Mouse (Mus musculus): Measurements from ENCODE around the gene Desi1. TPM values are rescaled to one million over a fixed set of nuclear protein-coding genes. Genes with fewer than 3 reads are reported as not detected.

Desi1 gene
- 24.2 and 26.3 TPM in 2 replicates for polyA plus RNA-seq (2014; fragmentation: Nextera tagmentation; extraction: Ambion mirVana)

GRCm38 (mm10) chr15:82033762-82034161 lies at the start of gene Desi1:
Gene Desi1 (minus strand): TSS chr15:82033862.
- no peak within 1 kb of the TSS for H3K9ac ChIP-seq (replicated peaks; ENCODE audit: low read depth, low read length)
- no peaks in the 10 kb centered on the region for H3K27me3 ChIP-seq (ENCODE audit: control insufficient read depth, insufficient read depth, low read length)
- no peaks in the 10 kb centered on the region for H3K4me1 ChIP-seq (ENCODE audit: control insufficient read depth, insufficient read depth, low read length)
- H3K36me3 ChIP-seq (ENCODE audit: control insufficient read depth, insufficient read depth, low read length), result peaks cover 48% of the 10 kb centered on the region
- no peak within 1 kb of the TSS for H3K4me3 ChIP-seq (ENCODE audit: low read depth, low read length)
- H3K27ac ChIP-seq (ENCODE audit: low read length), result no peak within 1 kb of the TSS
- no peaks in the 10 kb centered on the region for H3K9me3 ChIP-seq (ENCODE audit: control insufficient read depth, low read depth, low read length)
- H3K4me2 ChIP-seq (replicated peaks; ENCODE audit: low read depth, low read length), result no peak within 1 kb of the TSS
- 85% methylated on average over 4 of the region's 4 CpGs for WGBS
- ATAC-seq (ENCODE audit: insufficient number of reproducible peaks, insufficient read depth, low FRiP score, low read depth), result no peak

GRCm38 (mm10) chr15:82081161-82081560 lies 47.5 kb upstream of the Desi1 start:
- no peak overlapping the region for H3K4me3 ChIP-seq (ENCODE audit: low read depth, low read length)
- H3K4me2 ChIP-seq (replicated peaks; ENCODE audit: low read depth, low read length), result no peak overlapping the region
- WGBS, result 35% methylated on average over 7 of the region's 7 CpGs
- H3K9ac ChIP-seq (replicated peaks; ENCODE audit: low read depth, low read length), result no peak overlapping the region
- H3K36me3 ChIP-seq (ENCODE audit: control insufficient read depth, insufficient read depth, low read length), result no peaks in the 10 kb centered on the region
- H3K9me3 ChIP-seq (ENCODE audit: control insufficient read depth, low read depth, low read length), result no peaks in the 10 kb centered on the region
- H3K27ac ChIP-seq (ENCODE audit: low read length), result no peak overlapping the region
- no peak for ATAC-seq (ENCODE audit: insufficient number of reproducible peaks, insufficient read depth, low FRiP score, low read depth)
- no peaks in the 10 kb centered on the region for H3K4me1 ChIP-seq (ENCODE audit: control insufficient read depth, insufficient read depth, low read length)
- no peaks in the 10 kb centered on the region for H3K27me3 ChIP-seq (ENCODE audit: control insufficient read depth, insufficient read depth, low read length)

GRCm38 (mm10) chr15:82079883-82080282 lies 46.2 kb upstream of the Desi1 start:
- H3K4me3 ChIP-seq (ENCODE audit: low read depth, low read length), result no peak overlapping the region
- H3K36me3 ChIP-seq (ENCODE audit: control insufficient read depth, insufficient read depth, low read length), result no peaks in the 10 kb centered on the region
- no peak overlapping the region for H3K27ac ChIP-seq (ENCODE audit: low read length)
- H3K9me3 ChIP-seq (ENCODE audit: control insufficient read depth, low read depth, low read length), result no peaks in the 10 kb centered on the region
- no peak for ATAC-seq (ENCODE audit: insufficient number of reproducible peaks, insufficient read depth, low FRiP score, low read depth)
- no peak overlapping the region for H3K4me2 ChIP-seq (replicated peaks; ENCODE audit: low read depth, low read length)
- H3K27me3 ChIP-seq (ENCODE audit: control insufficient read depth, insufficient read depth, low read length), result no peaks in the 10 kb centered on the region
- H3K9ac ChIP-seq (replicated peaks; ENCODE audit: low read depth, low read length), result no peak overlapping the region
- no peaks in the 10 kb centered on the region for H3K4me1 ChIP-seq (ENCODE audit: control insufficient read depth, insufficient read depth, low read length)
- 55% methylated on average over 10 of the region's 10 CpGs for WGBS

- Histone ChIP-seq H3K4me1 (ENCODE audit: control insufficient read depth, insufficient read depth, low read length) (no peaks in the 10 kb centered on the region), H3K4me3 (ENCODE audit: low read depth, low read length) (no peak overlapping the region), H3K9me3 (ENCODE audit: control insufficient read depth, low read depth, low read length) (no peaks in the 10 kb centered on the region), H3K36me3 (ENCODE audit: control insufficient read depth, insufficient read depth, low read length) (no peaks in the 10 kb centered on the region), H3K9ac (replicated peaks; ENCODE audit: low read depth, low read length) (no peak overlapping the region), H3K27me3 (ENCODE audit: control insufficient read depth, insufficient read depth, low read length) (peaks cover 9% of the 10 kb centered on the region), H3K27ac (ENCODE audit: low read length) (no peak overlapping the region), H3K4me2 (replicated peaks; ENCODE audit: low read depth, low read length) (no peak overlapping the region)
- WGBS, result 80% methylated on average over 7 of the region's 7 CpGs
- no peak for ATAC-seq (ENCODE audit: insufficient number of reproducible peaks, insufficient read depth, low FRiP score, low read depth)
These were observed 39.8 kb upstream of the Desi1 start for GRCm38 (mm10) chr15:82073490-82073889.

GRCm38 (mm10) chr15:82071816-82072469 lies 38.3 kb upstream of the Desi1 start:
- no peaks in the 10 kb centered on the region for H3K9me3 ChIP-seq (ENCODE audit: control insufficient read depth, low read depth, low read length)
- no peak for ATAC-seq (ENCODE audit: insufficient number of reproducible peaks, insufficient read depth, low FRiP score, low read depth)
- H3K4me2 ChIP-seq (replicated peaks; ENCODE audit: low read depth, low read length), result no peak overlapping the region
- H3K27me3 ChIP-seq (ENCODE audit: control insufficient read depth, insufficient read depth, low read length), result peaks cover 9% of the 10 kb centered on the region
- no peak overlapping the region for H3K4me3 ChIP-seq (ENCODE audit: low read depth, low read length)
- H3K9ac ChIP-seq (replicated peaks; ENCODE audit: low read depth, low read length), result no peak overlapping the region
- H3K36me3 ChIP-seq (ENCODE audit: control insufficient read depth, insufficient read depth, low read length), result no peaks in the 10 kb centered on the region
- H3K4me1 ChIP-seq (ENCODE audit: control insufficient read depth, insufficient read depth, low read length), result no peaks in the 10 kb centered on the region
- 90% methylated on average over 26 of the region's 26 CpGs for WGBS
- no peak overlapping the region for H3K27ac ChIP-seq (ENCODE audit: low read length)

- peaks cover 9% of the 10 kb centered on the region for H3K27me3 ChIP-seq (ENCODE audit: control insufficient read depth, insufficient read depth, low read length)
- H3K9me3 ChIP-seq (ENCODE audit: control insufficient read depth, low read depth, low read length), result no peaks in the 10 kb centered on the region
- peak within 1 kb of the TSS; percentile 21 for H3K4me2 ChIP-seq (replicated peaks; ENCODE audit: low read depth, low read length)
- H3K4me1 ChIP-seq (ENCODE audit: control insufficient read depth, insufficient read depth, low read length), result no peaks in the 10 kb centered on the region
- H3K36me3 ChIP-seq (ENCODE audit: control insufficient read depth, insufficient read depth, low read length), result no peaks in the 10 kb centered on the region
- H3K9ac ChIP-seq (replicated peaks; ENCODE audit: low read depth, low read length), result no peak within 1 kb of the TSS
- WGBS, result 20% methylated on average over 40 of the region's 40 CpGs
- no peak for ATAC-seq (ENCODE audit: insufficient number of reproducible peaks, insufficient read depth, low FRiP score, low read depth)
- no peak within 1 kb of the TSS for H3K4me3 ChIP-seq (ENCODE audit: low read depth, low read length)
- H3K27ac ChIP-seq (ENCODE audit: low read length), result no peak within 1 kb of the TSS
These were observed 36.2 kb upstream of the Desi1 start, which contains the start of gene Mei1 for GRCm38 (mm10) chr15:82069898-82070297. Gene Mei1 (plus strand): TSS chr15:82069996.

- Histone ChIP-seq H3K4me2 (replicated peaks; ENCODE audit: low read depth, low read length) (no peak overlapping the region), H3K9ac (replicated peaks; ENCODE audit: low read depth, low read length) (no peak overlapping the region)
These were observed 31.8 kb upstream of the Desi1 start for GRCm38 (mm10) chr15:82065511-82065910.

GRCm38 (mm10) chr15:82063909-82064308 lies 30.2 kb upstream of the Desi1 start:
- Histone ChIP-seq H3K9ac (replicated peaks; ENCODE audit: low read depth, low read length) (no peak overlapping the region), H3K9me3 (ENCODE audit: control insufficient read depth, low read depth, low read length) (no peaks in the 10 kb centered on the region), H3K4me1 (ENCODE audit: control insufficient read depth, insufficient read depth, low read length) (no peaks in the 10 kb centered on the region), H3K27ac (ENCODE audit: low read length) (no peak overlapping the region), H3K4me2 (replicated peaks; ENCODE audit: low read depth, low read length) (no peak overlapping the region), H3K27me3 (ENCODE audit: control insufficient read depth, insufficient read depth, low read length) (peaks cover 7% of the 10 kb centered on the region; the same call in 1 of the 2 replicates), H3K36me3 (ENCODE audit: control insufficient read depth, insufficient read depth, low read length) (no peaks in the 10 kb centered on the region), H3K4me3 (ENCODE audit: low read depth, low read length) (no peak overlapping the region)
- 66% methylated on average over 14 of the region's 14 CpGs for WGBS
- ATAC-seq (ENCODE audit: insufficient number of reproducible peaks, insufficient read depth, low FRiP score, low read depth), result no peak

More at GRCm38 (mm10) chr15:82065511-82065910, 31.8 kb upstream of the Desi1 start:
- Histone ChIP-seq H3K4me1 (ENCODE audit: control insufficient read depth, insufficient read depth, low read length) (no peaks in the 10 kb centered on the region), H3K36me3 (ENCODE audit: control insufficient read depth, insufficient read depth, low read length) (no peaks in the 10 kb centered on the region), H3K27me3 (ENCODE audit: control insufficient read depth, insufficient read depth, low read length) (peaks cover 13% of the 10 kb centered on the region), H3K27ac (ENCODE audit: low read length) (no peak overlapping the region), H3K9me3 (ENCODE audit: control insufficient read depth, low read depth, low read length) (no peaks in the 10 kb centered on the region), H3K4me3 (ENCODE audit: low read depth, low read length) (no peak overlapping the region)
- WGBS, result 14% methylated on average over 7 of the region's 7 CpGs
- no peak for ATAC-seq (ENCODE audit: insufficient number of reproducible peaks, insufficient read depth, low FRiP score, low read depth)
